Mouse (Mus musculus) MEL (cell line): ENCODE data around the gene Rftn1. TPM values are rescaled to one million over a fixed set of nuclear protein-coding genes. Genes with fewer than 3 reads are reported as not detected.

ENCODE experiments used
- DNase-seq: peaks from one replicate; pipeline ENCODE4 v3.0.0; 2011; ENCODE audit warnings: low read depth, low spot score
- H3K27ac ChIP-seq: 2 replicates; pipeline ENCODE4 v1.5.1; 2012; ENCODE audit warnings: low read depth, mild to moderate bottlenecking, control low read depth, low read length, moderate library complexity; ENCODE audit not compliant: control insufficient read depth
- H3K27me3 ChIP-seq, 2 experiments: fragments of 150-350 bp in 1 of 2; sonication (generic) in 1 of 2; 2 replicates each; pipeline ENCODE4 v1.6.1; 2012; ENCODE audit warnings: low read length in 2 of 2, mild to moderate bottlenecking in 2 of 2, improper control_type of control experiment in 1 of 2, moderate library complexity in 1 of 2; ENCODE audit not compliant: insufficient read depth in 2 of 2, control insufficient read depth in 1 of 2
- H3K36me3 ChIP-seq, 2 experiments: 2 replicates each; pipeline ENCODE4 v1.6.1; 2012 to 2014; ENCODE audit warnings: low read length in 2 of 2, improper control_type of control experiment in 1 of 2, inconsistent platforms in 1 of 2, mild to moderate bottlenecking in 1 of 2; ENCODE audit not compliant: insufficient read depth in 2 of 2, control insufficient read depth in 1 of 2
- H3K4me1 ChIP-seq, 2 experiments: fragments of 150-350 bp in 1 of 2; sonication (generic) in 1 of 2; 2 replicates each; pipeline ENCODE4 v1.6.1; 2012; ENCODE audit warnings: low read length in 2 of 2, improper control_type of control experiment in 1 of 2, mild to moderate bottlenecking in 1 of 2; ENCODE audit not compliant: insufficient read depth in 2 of 2, control insufficient read depth in 1 of 2
- H3K4me3 ChIP-seq, 2 experiments: fragments of 150-350 bp in 1 of 2; sonication (generic) in 1 of 2; 2 replicates each; pipeline ENCODE4 v1.5.1; 2012; ENCODE audit warnings: low read depth in 2 of 2, low read length in 2 of 2, mild to moderate bottlenecking in 2 of 2, moderate library complexity in 2 of 2, control low read depth in 1 of 2, improper control_type of control experiment in 1 of 2; ENCODE audit not compliant: control insufficient read depth in 1 of 2, insufficient read depth in 1 of 2
- H3K79me2 ChIP-seq: 2 replicates; pipeline ENCODE4 v1.6.1; 2012; ENCODE audit warnings: mild to moderate bottlenecking, low read length, moderate library complexity; ENCODE audit not compliant: control insufficient read depth, poor library complexity, insufficient read depth
- H3K9ac ChIP-seq: 2 replicates; pipeline ENCODE4 v1.6.1; 2012; ENCODE audit warnings: low read depth, mild to moderate bottlenecking, control low read depth, low read length, moderate library complexity; ENCODE audit not compliant: control insufficient read depth, poor library complexity, severe bottlenecking
- H3K9me3 ChIP-seq: fragments of 150-350 bp; sonication (generic); replicated peaks from 2 replicates; pipeline ENCODE4 v1.6.1; 2012; ENCODE audit warnings: mild to moderate bottlenecking, low read length, improper control_type of control experiment, moderate library complexity; ENCODE audit not compliant: insufficient read depth
- CHD1 ChIP-seq: IDR thresholded peaks from 2 replicates; pipeline ENCODE4 v1.6.1; 2012; ENCODE audit warnings: low read depth, mild to moderate bottlenecking, inconsistent platforms, low read length, improper control_type of control experiment
- CTCF ChIP-seq, 3 experiments: IDR thresholded peaks in 2 of 3; conservative IDR thresholded peaks in 1 of 3; 2 replicates each; pipeline ENCODE4 v1.5.1; 2011 to 2012; ENCODE audit warnings: low read length in 3 of 3, low read depth in 2 of 3, mild to moderate bottlenecking in 2 of 3, improper control_type of control experiment in 1 of 3, inconsistent platforms in 1 of 3, mixed read lengths in 1 of 3, moderate library complexity in 1 of 3; ENCODE audit not compliant: control insufficient read depth in 1 of 3, insufficient read depth in 1 of 3, poor library complexity in 1 of 3, severe bottlenecking in 1 of 3
- E2F4 ChIP-seq: IDR thresholded peaks from 2 replicates; pipeline ENCODE4 v1.6.1; 2011; ENCODE audit warnings: low read depth, low read length, improper control_type of control experiment, borderline replicate concordance
- GABPA ChIP-seq: IDR thresholded peaks from 2 replicates; pipeline ENCODE4 v1.6.1; 2012; ENCODE audit warnings: low read depth, mild to moderate bottlenecking, inconsistent platforms, low read length, improper control_type of control experiment, moderate library complexity
- MXI1 ChIP-seq: IDR thresholded peaks from 2 replicates; pipeline ENCODE4 v1.6.1; 2011; ENCODE audit warnings: mild to moderate bottlenecking, low read depth, low read length, improper control_type of control experiment
- MYB ChIP-seq: IDR thresholded peaks from 2 replicates; pipeline ENCODE4 v1.6.1; 2011; ENCODE audit warnings: mild to moderate bottlenecking, low read depth, low read length, improper control_type of control experiment
- MYC ChIP-seq: IDR thresholded peaks from 2 replicates; pipeline ENCODE4 v1.6.1; 2011; ENCODE audit warnings: low read depth, mild to moderate bottlenecking, low read length, improper control_type of control experiment, moderate library complexity
- NELFE ChIP-seq: IDR thresholded peaks from 2 replicates; pipeline ENCODE4 v1.6.1; 2011; ENCODE audit warnings: low read depth, low read length, improper control_type of control experiment
- NRF1 ChIP-seq: IDR thresholded peaks from 2 replicates; pipeline ENCODE4 v1.6.1; 2014; ENCODE audit warnings: low read depth, mild to moderate bottlenecking, inconsistent platforms, low read length, improper control_type of control experiment, moderate library complexity; ENCODE audit not compliant: poor library complexity, insufficient read depth, severe bottlenecking
- POLR2AphosphoS2 ChIP-seq: IDR thresholded peaks from 2 replicates; pipeline ENCODE4 v1.6.1; 2011; ENCODE audit warnings: low read length, improper control_type of control experiment
- POLR2AphosphoS5 ChIP-seq: IDR thresholded peaks from 2 replicates; pipeline ENCODE4 v1.6.1; 2012; ENCODE audit warnings: low read depth, borderline replicate concordance, mild to moderate bottlenecking, inconsistent platforms, low read length, moderate library complexity, mixed read lengths
- SIN3A ChIP-seq: IDR thresholded peaks from 2 replicates; pipeline ENCODE4 v1.6.1; 2012; ENCODE audit warnings: low read length, improper control_type of control experiment, inconsistent platforms
- TAL1 ChIP-seq: IDR thresholded peaks from 2 replicates; pipeline ENCODE4 v1.6.1; 2012; ENCODE audit warnings: mild to moderate bottlenecking, inconsistent platforms, low read length, moderate library complexity, mixed read lengths
- TBP ChIP-seq: IDR thresholded peaks from 2 replicates; pipeline ENCODE4 v1.8.0; 2011; ENCODE audit warnings: low read depth, low read length, improper control_type of control experiment
- TCF12 ChIP-seq: IDR thresholded peaks from 2 replicates; pipeline ENCODE4 v1.6.1; 2014; ENCODE audit warnings: low read depth, mild to moderate bottlenecking, inconsistent platforms, low read length, improper control_type of control experiment, moderate library complexity
- USF2 ChIP-seq, 2 experiments: IDR thresholded peaks; 2 replicates each; pipeline ENCODE4 v1.6.1; 2011 to 2012; ENCODE audit warnings: improper control_type of control experiment in 2 of 2, low read length in 2 of 2, borderline replicate concordance in 1 of 2, inconsistent platforms in 1 of 2, low read depth in 1 of 2, mild to moderate bottlenecking in 1 of 2; ENCODE audit not compliant: insufficient read depth in 1 of 2
- ZC3H11A ChIP-seq: IDR thresholded peaks from 2 replicates; pipeline ENCODE4 v1.6.1; 2012; ENCODE audit warnings: low read depth, mild to moderate bottlenecking, inconsistent platforms, low read length, improper control_type of control experiment
- ZMIZ1 ChIP-seq: IDR thresholded peaks from 2 replicates; pipeline ENCODE4 v1.6.1; 2012; ENCODE audit warnings: low read depth, mild to moderate bottlenecking, inconsistent platforms, low read length, improper control_type of control experiment, moderate library complexity
- ZNF384 ChIP-seq: IDR thresholded peaks from 2 replicates; pipeline ENCODE4 v1.6.1; 2012; ENCODE audit warnings: low read depth, mild to moderate bottlenecking, inconsistent platforms, low read length, improper control_type of control experiment
- polyA plus RNA-seq, 2 experiments: library from polyadenylated mRNA; stranded (reverse) in 1 of 2; unstranded in 1 of 2; fragments of >175 nt in 1 of 2; fragments of >200 nt in 1 of 2; gene quantifications; 2 replicates each; pipeline versions ENCODE4 v1.2.1 to v1.2.4; 2012; ENCODE audit warnings: low replicate concordance in 2 of 2, low read depth in 1 of 2; ENCODE audit not compliant: insufficient read length in 2 of 2, insufficient read depth in 1 of 2, missing spikeins in 1 of 2
- total RNA-seq: library from RNA; depleted of rRNA; stranded (reverse); fragments of 300-350 nt; gene quantifications from 2 replicates; pipeline ENCODE4 v1.2.3, GENCODE M21; 2012

Gene Rftn1
- total and polyA plus RNA-seq, 3 experiments, result 70.2 to 76.1 TPM; not detected in 1

GRCm38 (mm10) chr17:50173368-50173767, 17.1 kb downstream of the Rftn1 start:
- no peaks in the 10 kb centered on the region for H3K27me3 ChIP-seq
- H3K4me1 ChIP-seq, result no peaks in the 10 kb centered on the region
- H3K4me3 ChIP-seq, result no peak overlapping the region
- H3K9ac ChIP-seq, result no peak overlapping the region
- no peaks in the 10 kb centered on the region for H3K9me3 ChIP-seq
- H3K27ac ChIP-seq, result no peak overlapping the region
- H3K36me3 ChIP-seq, result peaks cover 0 to 13% of the 10 kb centered on the region in 2 experiments; a peak in 2 of 4 replicates
- no peak for DNase-seq
- peaks cover 17% of the 10 kb centered on the region for H3K79me2 ChIP-seq
- TF ChIP-seq POLR2AphosphoS2, result no peak
- TF ChIP-seq TCF12, result no peak
- no peak for TF ChIP-seq USF2 (IDR thresholded peaks at IDR 0.05; ENCODE audit: borderline replicate concordance in 1 of 2, insufficient read depth in 1 of 2, low read depth in 1 of 2, low read length in 2 of 2)
- no peak for TF ChIP-seq SIN3A
- no peak for TF ChIP-seq NRF1
- no peak for TF ChIP-seq ZNF384
- TF ChIP-seq MYB, result no peak
- TF ChIP-seq MYC, result no peak
- TF ChIP-seq ZMIZ1, result no peak
- no peak for TF ChIP-seq ZC3H11A

- peaks cover 0 to 17% of the 10 kb centered on the region in 2 experiments; a peak in 2 of 4 replicates for H3K36me3 ChIP-seq
- H3K4me3 ChIP-seq, result no peak overlapping the region
- H3K9ac ChIP-seq, result no peak overlapping the region
- TF ChIP-seq POLR2AphosphoS5 (no peak), TCF12 (no peak), NELFE (no peak), CHD1 (no peak), CTCF (IDR thresholded peaks at IDR 0.05 in 2 of 3, conservative IDR thresholded peaks at IDR 0.05 in 1 of 3; ENCODE audit: control insufficient read depth in 1 of 3, insufficient read depth in 1 of 3, low read depth in 2 of 3, low read length in 3 of 3, poor library complexity in 1 of 3, severe bottlenecking in 1 of 3) (no peak), NRF1 (no peak), TBP (no peak), MYB (no peak), MYC (no peak), ZNF384 (no peak), E2F4 (no peak), MXI1 (no peak), TAL1 (no peak), GABPA (no peak)
- H3K27ac ChIP-seq, result no peak overlapping the region
- H3K4me1 ChIP-seq, result no peaks in the 10 kb centered on the region
- no peaks in the 10 kb centered on the region for H3K9me3 ChIP-seq
- no peak for DNase-seq
- no peaks in the 10 kb centered on the region for H3K27me3 ChIP-seq
- peaks cover 17% of the 10 kb centered on the region for H3K79me2 ChIP-seq
Measured at GRCm38 (mm10) chr17:50172795-50173194, 17.7 kb downstream of the Rftn1 start.
